Mouse (Mus musculus): ENCODE measurements around the gene Gm1043. TPM values are rescaled to one million over a fixed set of nuclear protein-coding genes. Genes with fewer than 3 reads are reported as not detected.
A peak's percentile ranks its signal among the peaks of the same experiment; 100 is the strongest.

Gene Gm1043
- polyA plus RNA-seq, 1 experiment from 2014 or later, result not detected

DNA sequence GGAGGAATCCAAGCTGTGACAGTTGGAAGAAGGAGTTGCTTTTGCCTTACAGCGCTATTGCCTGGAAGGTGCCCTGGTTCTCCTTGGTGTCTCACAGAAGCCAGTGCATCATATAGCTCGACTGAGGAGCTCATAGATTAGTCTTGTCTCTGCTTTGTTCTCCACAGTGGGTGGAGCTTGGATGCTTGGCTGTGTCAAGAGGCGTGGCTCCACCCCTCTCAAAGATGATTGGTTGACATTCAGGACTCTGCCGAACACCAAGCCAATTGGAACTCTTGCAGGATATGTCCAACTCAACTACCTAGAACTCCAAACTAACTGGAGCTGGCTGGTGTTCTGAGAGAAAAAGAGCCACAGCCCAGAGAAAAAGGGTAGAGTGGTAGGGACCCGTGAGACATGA, 134.4 kb downstream of the Gm1043 start:
- Histone ChIP-seq H3K9ac (no peak overlapping the region), H3K27me3 (replicated peaks) (no peaks in the 10 kb centered on the region), H3K4me2 (no peak overlapping the region), H3K4me1 (no peaks in the 10 kb centered on the region), H3K9me3 (replicated peaks) (no peaks in the 10 kb centered on the region), H3K36me3 (no peaks in the 10 kb centered on the region), H3K4me3 (no peak overlapping the region), H3K27ac (no peak overlapping the region)
- WGBS (ENCODE audit: insufficient replicate concordance), result 39% methylated on average over 5 of the region's 5 CpGs
- no peak for ATAC-seq

DNA sequence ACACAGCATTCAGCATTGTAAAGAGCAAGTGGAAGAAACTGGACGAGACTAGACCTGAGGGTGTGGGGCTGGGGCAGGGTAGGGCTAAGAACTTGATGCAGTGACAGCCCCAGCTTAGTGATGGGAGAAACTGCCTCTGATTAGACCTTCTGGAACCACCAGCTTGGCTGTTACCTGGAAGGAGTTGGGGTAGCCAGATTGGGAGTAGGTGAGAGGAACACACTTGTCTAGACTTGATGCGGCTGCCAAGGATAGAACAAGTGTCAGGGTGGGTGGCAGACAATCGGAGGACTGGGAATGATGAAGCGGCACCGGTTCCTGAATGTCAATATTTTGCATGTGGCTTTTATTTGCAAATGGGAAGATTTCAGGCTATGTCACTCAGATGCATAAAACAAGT, 135.4 kb downstream of the Gm1043 start:
- H3K4me3 ChIP-seq, result no peak overlapping the region
- H3K27ac ChIP-seq, result no peak overlapping the region
- no peaks in the 10 kb centered on the region for H3K36me3 ChIP-seq
- no peak overlapping the region for H3K4me2 ChIP-seq
- no peaks in the 10 kb centered on the region for H3K27me3 ChIP-seq (replicated peaks)
- H3K9ac ChIP-seq, result no peak overlapping the region
- H3K4me1 ChIP-seq, result no peaks in the 10 kb centered on the region
- H3K9me3 ChIP-seq (replicated peaks), result no peaks in the 10 kb centered on the region
- no peak for ATAC-seq
- WGBS (ENCODE audit: insufficient replicate concordance), result 77% methylated on average over 5 of the region's 5 CpGs

DNA sequence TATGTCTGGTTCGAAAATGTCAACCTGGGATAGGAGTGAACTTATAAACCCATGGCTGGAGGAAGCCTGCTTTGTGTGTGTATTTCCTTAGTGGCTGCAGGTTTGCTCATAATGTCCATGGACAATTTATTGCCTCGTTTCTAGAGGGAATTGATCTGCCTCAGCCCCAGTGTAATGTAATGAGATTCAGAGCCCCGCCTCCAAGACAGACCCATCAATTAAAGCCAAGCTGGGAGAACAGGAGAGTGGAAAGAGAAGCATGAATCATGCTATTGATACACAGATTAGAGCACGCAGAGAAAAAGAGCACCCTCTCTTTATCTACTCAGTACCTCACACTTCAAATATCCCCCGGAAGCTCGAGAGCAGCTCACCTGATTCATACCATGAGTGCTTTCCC, 136.4 kb downstream of the Gm1043 start:
- ATAC-seq, result no peak
- Histone ChIP-seq H3K36me3 (no peaks in the 10 kb centered on the region), H3K27me3 (replicated peaks) (no peaks in the 10 kb centered on the region), H3K4me2 (no peak overlapping the region), H3K4me1 (no peaks in the 10 kb centered on the region), H3K9ac (no peak overlapping the region), H3K27ac (no peak overlapping the region), H3K4me3 (no peak overlapping the region), H3K9me3 (replicated peaks) (no peaks in the 10 kb centered on the region)
- 46% methylated on average over 6 of the region's 6 CpGs for WGBS (ENCODE audit: insufficient replicate concordance)

DNA sequence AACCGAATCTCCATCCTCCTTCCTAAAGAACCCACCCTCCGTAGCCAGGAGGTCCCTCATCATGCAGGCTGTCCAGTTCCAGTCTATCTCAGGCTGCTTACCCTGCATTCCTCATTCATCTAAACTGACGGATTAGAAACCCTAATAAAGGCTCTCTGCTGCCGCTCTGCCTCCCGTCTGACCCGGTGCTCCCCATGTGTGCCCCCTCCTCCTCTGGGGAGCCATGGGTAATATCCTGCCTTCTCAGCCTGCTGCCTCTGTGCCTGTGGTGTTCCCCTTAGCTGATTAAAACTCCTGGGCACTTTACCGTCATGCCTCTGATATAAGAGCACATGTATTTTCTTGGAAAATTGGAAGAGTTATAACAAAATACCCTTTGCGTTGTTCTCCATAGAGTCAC, 137.1 kb downstream of the Gm1043 start:
- Histone ChIP-seq H3K27ac (no peak overlapping the region), H3K36me3 (no peaks in the 10 kb centered on the region), H3K9me3 (replicated peaks) (no peaks in the 10 kb centered on the region), H3K4me3 (no peak overlapping the region), H3K27me3 (replicated peaks) (no peaks in the 10 kb centered on the region), H3K4me2 (no peak overlapping the region), H3K9ac (no peak overlapping the region), H3K4me1 (no peaks in the 10 kb centered on the region)
- WGBS (ENCODE audit: insufficient replicate concordance), result 62% methylated on average over 8 of the region's 8 CpGs
- no peak for ATAC-seq

DNA sequence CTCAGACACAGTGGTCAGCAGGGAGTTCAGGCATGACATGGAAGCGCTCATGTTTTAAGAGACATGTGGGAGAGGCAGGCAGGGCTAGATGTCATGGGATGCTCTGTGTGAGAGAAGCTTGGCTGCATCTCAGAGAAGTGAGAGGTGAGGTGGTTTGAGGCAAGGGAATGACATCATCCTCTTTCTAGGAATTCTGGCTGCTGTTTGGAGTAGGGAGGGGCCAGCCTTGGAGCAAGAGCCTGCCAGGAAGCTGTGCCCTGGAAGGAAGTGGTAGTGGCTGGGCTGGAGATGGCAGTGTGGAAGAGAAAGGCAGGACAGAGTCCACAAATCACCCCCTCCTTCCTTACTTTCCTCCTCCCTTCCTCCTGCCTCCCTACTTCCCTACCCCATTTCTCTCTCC, 140.5 kb downstream of the Gm1043 start:
- H3K9ac ChIP-seq, result no peak overlapping the region
- H3K4me1 ChIP-seq, result no peaks in the 10 kb centered on the region
- no peak overlapping the region for H3K4me3 ChIP-seq
- no peaks in the 10 kb centered on the region for H3K27me3 ChIP-seq (replicated peaks)
- no peak overlapping the region for H3K4me2 ChIP-seq
- H3K27ac ChIP-seq, result no peak overlapping the region
- 68% methylated on average over 1 of the region's 1 CpGs for WGBS (ENCODE audit: insufficient replicate concordance)
- H3K36me3 ChIP-seq, result no peaks in the 10 kb centered on the region
- H3K9me3 ChIP-seq (replicated peaks), result no peaks in the 10 kb centered on the region
- no peak for ATAC-seq

DNA sequence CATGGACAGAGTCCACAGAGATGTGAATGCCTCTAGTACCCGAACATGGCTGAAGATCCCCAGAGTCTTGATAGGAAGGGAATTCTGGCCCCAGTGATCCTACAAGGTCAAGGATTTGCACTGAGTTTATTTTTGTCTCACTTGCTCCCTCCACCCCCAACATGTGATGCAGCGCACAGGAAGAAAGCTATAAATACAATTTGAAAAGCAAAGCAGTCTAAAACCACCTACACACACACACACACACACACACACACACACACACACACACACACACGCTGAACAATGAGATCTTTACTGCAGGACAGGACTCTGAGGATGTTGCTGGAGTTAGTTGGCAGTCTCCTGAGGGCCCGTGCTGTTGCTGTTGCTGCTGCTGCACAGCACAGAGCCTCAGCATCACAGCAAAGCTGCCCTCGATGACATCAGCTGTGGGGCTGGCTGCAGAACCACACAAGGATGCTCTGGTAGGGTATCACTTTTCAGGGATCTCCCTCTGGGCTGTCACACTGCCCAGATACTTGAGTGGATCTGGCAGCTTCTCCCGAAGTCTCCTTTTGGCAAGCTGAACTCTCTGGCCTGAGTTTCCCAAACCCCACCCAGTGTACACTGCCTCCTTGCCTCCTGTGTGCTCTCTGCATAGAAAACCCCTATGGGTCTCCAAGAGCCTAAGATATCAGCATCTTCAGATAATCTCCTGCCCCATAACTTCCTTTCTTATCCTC, 142.9 kb downstream of the Gm1043 start:
- Histone ChIP-seq H3K27ac (no peak overlapping the region), H3K4me3 (no peak overlapping the region), H3K9ac (no peak overlapping the region), H3K36me3 (no peaks in the 10 kb centered on the region), H3K9me3 (replicated peaks) (no peaks in the 10 kb centered on the region), H3K27me3 (replicated peaks) (no peaks in the 10 kb centered on the region), H3K4me1 (no peaks in the 10 kb centered on the region), H3K4me2 (no peak overlapping the region)
- WGBS (ENCODE audit: insufficient replicate concordance), result 33% methylated on average over 6 of the region's 6 CpGs
- no peak for ATAC-seq

DNA sequence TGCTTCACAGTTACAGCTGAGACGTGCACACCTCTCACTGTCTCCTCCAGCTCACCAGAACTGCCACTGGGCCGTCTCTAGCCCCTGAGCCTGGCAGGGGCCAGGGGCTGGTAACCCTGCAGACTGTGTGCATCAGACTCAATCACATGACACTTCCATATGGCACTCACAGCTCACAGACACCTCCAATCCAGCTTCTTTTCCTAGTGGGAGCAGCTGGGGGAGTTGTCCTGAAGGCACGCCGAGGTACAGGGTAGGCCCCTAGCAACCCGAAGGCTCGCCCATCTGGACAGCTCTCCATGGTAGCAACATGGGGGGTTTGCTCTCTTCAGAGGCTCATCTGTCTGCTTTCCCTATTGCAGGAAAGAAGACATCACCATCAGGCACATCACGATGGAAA, 143.7 kb downstream of the Gm1043 start:
- WGBS (ENCODE audit: insufficient replicate concordance), result 62% methylated on average over 7 of the region's 7 CpGs
- Histone ChIP-seq H3K9ac (no peak overlapping the region), H3K9me3 (replicated peaks) (no peaks in the 10 kb centered on the region), H3K27me3 (replicated peaks) (no peaks in the 10 kb centered on the region), H3K4me3 (no peak overlapping the region), H3K36me3 (no peaks in the 10 kb centered on the region), H3K4me1 (no peaks in the 10 kb centered on the region), H3K4me2 (no peak overlapping the region), H3K27ac (no peak overlapping the region)
- no peak for ATAC-seq

DNA sequence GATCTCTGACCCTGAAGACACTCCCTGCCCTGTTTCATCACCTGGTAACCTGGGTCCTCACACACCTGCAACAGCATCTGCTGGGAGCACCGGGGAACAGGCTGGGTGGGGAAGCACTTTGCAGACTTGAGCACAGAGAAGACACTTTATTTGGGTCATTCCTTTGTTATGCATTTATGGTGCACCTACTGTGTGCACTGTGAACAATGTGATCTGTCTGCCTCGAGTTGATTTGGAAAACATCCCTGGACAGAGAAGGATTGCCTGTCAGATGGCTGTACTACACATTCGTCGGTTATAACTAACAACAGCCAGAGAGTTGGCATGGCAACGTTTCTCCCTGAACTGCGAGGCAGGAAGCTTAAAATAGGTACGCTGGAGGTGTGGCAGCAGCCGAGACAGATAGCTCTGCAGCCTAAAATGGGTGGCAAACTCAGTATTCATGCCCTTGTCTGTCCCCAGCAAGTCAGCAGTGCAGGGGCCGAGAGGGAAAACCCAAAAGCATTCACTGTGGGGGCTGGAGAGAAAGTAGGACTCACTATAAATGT, 147.9 kb downstream of the Gm1043 start:
- H3K36me3 ChIP-seq, result no peaks in the 10 kb centered on the region
- no peak overlapping the region for H3K27ac ChIP-seq
- WGBS (ENCODE audit: insufficient replicate concordance), result 38% methylated on average over 9 of the region's 9 CpGs
- H3K4me2 ChIP-seq, result no peak overlapping the region
- no peaks in the 10 kb centered on the region for H3K9me3 ChIP-seq (replicated peaks)
- H3K27me3 ChIP-seq (replicated peaks), result 0 out of 2 replicates have a peak, but pooled peaks cover 7% of the 10 kb centered on the region
- H3K9ac ChIP-seq, result no peak overlapping the region
- no peak overlapping the region for H3K4me3 ChIP-seq
- ATAC-seq, result no peak
- no peaks in the 10 kb centered on the region for H3K4me1 ChIP-seq

DNA sequence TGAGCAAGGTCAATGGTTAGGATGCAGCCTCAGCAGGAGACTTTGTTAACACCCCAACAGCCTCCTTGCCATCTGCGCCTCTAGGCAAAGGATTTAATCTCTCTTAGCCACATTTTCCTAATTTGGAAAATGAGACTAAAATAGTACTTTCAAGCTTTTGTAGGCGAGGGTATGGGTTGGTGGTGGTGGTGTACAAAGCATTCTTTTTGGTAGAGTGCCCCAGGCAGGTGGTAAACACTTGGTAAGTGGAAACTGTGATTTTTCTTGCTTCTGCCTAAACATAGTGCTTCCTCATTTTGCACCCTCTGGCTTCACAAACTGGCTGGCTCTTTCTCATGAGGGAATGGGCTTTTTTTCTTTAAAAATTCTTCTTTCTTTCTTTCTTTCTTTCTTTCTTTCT, 153.5 kb downstream of the Gm1043 start:
- 23% methylated on average over 2 of the region's 2 CpGs for WGBS (ENCODE audit: insufficient replicate concordance)
- H3K9me3 ChIP-seq (replicated peaks), result no peaks in the 10 kb centered on the region; the same call in 1 of the 2 replicates
- H3K4me1 ChIP-seq, result peaks cover 10% of the 10 kb centered on the region
- ATAC-seq, result no peak
- H3K4me2 ChIP-seq, result no peak overlapping the region
- H3K27me3 ChIP-seq (replicated peaks), result peaks cover 53% of the 10 kb centered on the region
- no peak overlapping the region for H3K4me3 ChIP-seq
- no peak overlapping the region for H3K27ac ChIP-seq
- no peak overlapping the region for H3K9ac ChIP-seq
- no peaks in the 10 kb centered on the region for H3K36me3 ChIP-seq

DNA sequence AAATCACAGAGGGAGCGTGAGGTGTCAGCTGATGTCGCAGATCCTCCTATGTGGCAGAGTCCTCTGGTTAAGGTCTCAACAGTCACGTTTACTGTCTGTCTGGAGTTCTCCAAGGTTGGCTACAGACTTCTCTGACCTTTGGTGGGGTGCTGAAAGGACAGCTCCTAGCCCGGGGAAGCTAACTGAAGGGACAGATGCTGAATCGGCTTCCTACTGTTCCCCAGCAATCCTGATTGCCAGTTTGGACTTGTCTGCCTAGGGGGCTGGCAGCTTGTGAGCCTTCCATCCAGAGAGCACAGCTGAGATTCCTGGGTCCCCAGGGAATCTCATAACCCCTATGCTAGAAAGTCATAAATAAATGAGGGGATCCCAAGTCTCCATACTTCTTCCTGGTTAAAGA, 155.4 kb downstream of the Gm1043 start:
- 8% methylated on average over 5 of the region's 5 CpGs for WGBS (ENCODE audit: insufficient replicate concordance)
- no peaks in the 10 kb centered on the region; the same call in 1 of the 2 replicates for H3K9me3 ChIP-seq (replicated peaks)
- no peak overlapping the region for H3K4me3 ChIP-seq
- no peak overlapping the region for H3K27ac ChIP-seq
- no peaks in the 10 kb centered on the region for H3K36me3 ChIP-seq
- peaks cover 16% of the 10 kb centered on the region for H3K4me1 ChIP-seq
- peaks cover 64% of the 10 kb centered on the region for H3K27me3 ChIP-seq (replicated peaks)
- no peak for ATAC-seq
- H3K4me2 ChIP-seq, result no peak overlapping the region
- H3K9ac ChIP-seq, result no peak overlapping the region

DNA sequence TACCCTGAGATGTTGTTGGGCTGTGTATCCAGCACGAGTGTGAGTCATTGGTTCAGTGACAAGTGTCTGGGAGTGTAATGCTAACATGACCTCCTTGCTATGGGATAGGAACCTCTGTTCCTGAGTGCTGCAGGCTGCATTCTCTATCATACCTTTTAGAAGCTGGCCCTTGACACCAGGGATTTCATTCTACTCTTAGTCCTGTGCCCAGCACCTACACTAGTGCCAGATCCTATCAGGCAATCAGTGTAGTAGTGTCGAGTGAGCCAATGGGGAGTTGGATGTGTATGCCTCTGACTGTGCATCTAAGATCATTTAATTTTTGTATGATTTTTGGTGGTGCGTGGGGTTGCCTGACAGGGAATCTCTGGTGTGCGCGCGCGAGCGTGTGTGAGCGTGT, 156.1 kb downstream of the Gm1043 start:
- peak; percentile 21; the same call in 1 of the 2 replicates for ATAC-seq
- Histone ChIP-seq H3K27ac (no peak overlapping the region), H3K4me3 (no peak overlapping the region), H3K9ac (no peak overlapping the region), H3K9me3 (replicated peaks) (no peaks in the 10 kb centered on the region; the same call in 1 of the 2 replicates), H3K4me1 (peaks cover 22% of the 10 kb centered on the region), H3K36me3 (no peaks in the 10 kb centered on the region), H3K27me3 (replicated peaks) (peaks cover 71% of the 10 kb centered on the region), H3K4me2 (peak overlapping the region; percentile 63)
- 13% methylated on average over 9 of the region's 9 CpGs for WGBS (ENCODE audit: insufficient replicate concordance)

DNA sequence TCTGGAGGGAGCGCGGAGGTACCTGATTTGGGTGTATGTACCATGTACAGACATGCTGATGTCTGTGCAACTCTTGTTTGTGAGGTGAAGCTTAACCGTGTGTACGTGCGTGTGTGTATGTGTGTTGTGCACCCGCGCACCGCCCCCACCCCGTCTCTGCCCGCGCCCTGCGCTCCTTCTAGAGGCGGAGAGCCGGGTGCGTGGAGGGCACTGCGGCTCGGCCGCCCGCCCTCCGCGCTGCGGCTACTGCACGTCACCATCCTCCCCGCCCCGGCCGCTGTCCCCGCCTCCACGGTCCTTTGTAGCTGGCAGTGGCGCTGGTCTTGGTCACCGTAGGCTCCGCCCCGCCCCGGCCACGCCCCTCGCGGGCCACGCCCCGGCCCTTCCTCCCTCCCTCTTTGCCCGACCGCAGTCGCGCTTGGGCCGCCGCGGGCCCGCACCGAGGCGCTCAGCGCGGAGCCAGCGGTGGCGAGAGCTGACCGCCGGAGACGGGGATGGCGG, 156.5 kb downstream of the Gm1043 start, which contains the start of gene Crmp1:
Crmp1 (plus strand) TSS at position 290 of the 501 bp plus-strand sequence.
- Histone ChIP-seq H3K4me3 (peak within 1 kb of the TSS; percentile 36), H3K4me1 (peaks cover 25% of the 10 kb centered on the region), H3K9ac (no peak within 1 kb of the TSS), H3K9me3 (replicated peaks) (no peaks in the 10 kb centered on the region; the same call in 1 of the 2 replicates), H3K27ac (no peak within 1 kb of the TSS), H3K4me2 (peak within 1 kb of the TSS; percentile 63), H3K27me3 (replicated peaks) (peaks cover 76% of the 10 kb centered on the region), H3K36me3 (no peaks in the 10 kb centered on the region)
- 3% methylated on average over 56 of the region's 56 CpGs for WGBS (ENCODE audit: insufficient replicate concordance)
- peak; percentile 62 for ATAC-seq

Data from liver, embryonic 12.5 days (tissue).